Mouse (Mus musculus): Measurements from ENCODE around the gene Gm42906.

DNA sequence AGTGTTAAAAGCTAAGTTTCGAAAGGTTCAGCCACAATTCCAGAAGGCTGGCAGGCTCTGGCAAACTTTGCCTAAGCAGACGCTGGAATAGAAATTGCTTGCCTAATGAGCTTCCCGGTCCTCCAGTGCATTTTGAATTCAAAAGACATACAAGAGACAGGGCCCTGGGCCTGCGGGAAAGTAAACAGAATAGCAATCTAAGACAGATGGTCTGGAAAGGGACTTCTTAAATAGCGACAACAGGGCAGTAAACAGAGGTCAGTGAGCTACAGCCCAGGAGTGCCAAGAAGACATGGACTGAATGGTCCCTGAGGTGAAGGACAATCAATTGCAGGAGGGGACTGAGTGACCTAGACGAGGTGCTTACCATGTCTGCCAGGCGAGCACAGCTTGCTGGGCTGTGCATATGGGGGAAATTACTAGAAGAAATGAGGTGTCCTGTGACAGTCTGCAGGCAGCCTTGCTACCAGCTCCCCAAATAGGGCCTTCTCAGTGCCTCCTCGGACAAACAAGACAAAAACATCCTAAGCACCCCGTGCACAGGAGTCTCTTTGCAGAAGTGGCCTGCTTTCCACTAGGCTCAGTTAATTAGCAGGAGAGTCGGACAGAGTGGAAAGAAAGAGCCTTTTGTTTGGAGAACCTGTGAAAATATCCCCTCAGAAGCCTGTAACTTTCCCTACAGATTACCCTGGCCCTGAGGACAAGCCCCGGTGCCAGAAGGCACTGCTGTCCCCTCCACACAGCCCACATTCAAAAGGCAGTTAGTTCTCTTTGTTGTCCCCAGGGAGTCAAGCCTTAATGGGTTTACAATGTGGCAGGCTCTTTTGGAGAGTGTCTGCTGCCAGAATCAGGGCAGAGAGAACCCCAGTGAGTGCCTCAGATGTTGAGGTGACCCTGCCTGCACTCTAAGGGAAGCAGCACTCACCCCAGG, 285.0 kb downstream of the Gm42906 start:
- TF ChIP-seq ZC3H11A (IDR thresholded peaks at IDR 0.05; ENCODE audit: borderline replicate concordance, low read depth, low read length): no peak
- TF ChIP-seq ZNF384 (IDR thresholded peaks at IDR 0.05; ENCODE audit: low read depth, low read length): no peak

Data from ES-E14 (cell line).